In genomic region chr9:78022187-78022945, GRCm38 (mm10) we compare ENCODE assay signal across 9 mouse cellular contexts. TPM values are rescaled to one million over a fixed set of nuclear protein-coding genes. Genes with fewer than 3 reads are reported as not detected.
DNase-seq lines count a peak whose midpoint lies in the region; ATAC-seq and TF ChIP-seq lines count a peak whose summit lies in the region.
"Had no signal": no experiment of that assay in that cellular context is flagged by ENCODE, and none has a peak within 500 bp of the region (broad histone marks: within the 10 kb centered on the region; RNA-seq: fewer than 3 reads in every experiment).

No protein-coding gene starts in this region.

- no peak overlapping the region for H3K9ac ChIP-seq in heart, embryonic 12.5 days
- H3K9ac ChIP-seq in liver, embryonic 14.5 days (replicated peaks) = no peak overlapping the region
- H3K9ac ChIP-seq in stomach, postnatal 0 days (ENCODE audit: low read length) = no peak overlapping the region
- H3K9ac ChIP-seq: hindbrain, embryonic 15.5 days had no signal

- DNase-seq in gastrocnemius, adult 2 months = peak; percentile 30
- DNase-seq in gastrocnemius, adult 8-10 months (ENCODE audit: low spot score in 2 of 2) = no peak
- DNase-seq in liver, embryonic 14.5 days (ENCODE audit: low read depth in 3 of 3, low spot score in 3 of 3) = no peak
- peak; percentile 77 for DNase-seq in stomach, postnatal 0 days (ENCODE audit: low spot score)
- DNase-seq in left cerebral cortex, postnatal 4 days = no peak
- no peak for DNase-seq in right cerebral cortex, postnatal 10 days (ENCODE audit: low spot score in 2 of 2)

- no peaks in the 10 kb centered on the region for H3K36me3 ChIP-seq in heart, embryonic 12.5 days
- no peaks in the 10 kb centered on the region for H3K36me3 ChIP-seq in liver, embryonic 14.5 days (replicated peaks; ENCODE audit: control insufficient read depth, insufficient read depth, low read depth)
- no peaks in the 10 kb centered on the region for H3K36me3 ChIP-seq in stomach, postnatal 0 days (ENCODE audit: control insufficient read depth, insufficient read depth, low read length)
- H3K36me3 ChIP-seq: hindbrain, embryonic 15.5 days had no signal

- intact Hi-C loops in gastrocnemius, adult 2 months (cut with DNase I) = loop anchor here (10.0 kb wide), 1 partner anchor 428 kb away; no protein-coding TSS in a partner anchor
- intact Hi-C loops in left cerebral cortex, postnatal 4 days (cut with DNase I) = no loop called here

- H3K4me2 ChIP-seq in heart, embryonic 12.5 days = no peak overlapping the region
- no peak overlapping the region; the same call in 1 of the 2 replicates for H3K4me2 ChIP-seq in liver, embryonic 14.5 days (ENCODE audit: low read depth)
- H3K4me2 ChIP-seq in stomach, postnatal 0 days (replicated peaks; ENCODE audit: low read depth) = 0 out of 2 replicates have a peak overlapping the region, but pooled peaks have one; percentile 20
- H3K4me2 ChIP-seq: hindbrain, embryonic 15.5 days had no signal

- TF ChIP-seq CTCF in gastrocnemius, adult 2 months (IDR thresholded peaks at IDR 0.05) = no peak
- TF ChIP-seq CTCF in liver, embryonic 14.5 days (IDR thresholded peaks at IDR 0.05; ENCODE audit: low read depth) = no peak
- TF ChIP-seq CTCF in stomach, postnatal 0 days (IDR thresholded peaks at IDR 0.05; ENCODE audit: low read depth) = no peak

- H3K4me3 ChIP-seq in gastrocnemius, adult 2 months = no peak overlapping the region
- H3K4me3 ChIP-seq in heart, embryonic 12.5 days = no peak overlapping the region
- H3K4me3 ChIP-seq in liver, embryonic 14.5 days (ENCODE audit: insufficient read depth in 1 of 2, low read depth in 2 of 2, low read length in 2 of 2) = no peak overlapping the region
- H3K4me3 ChIP-seq in stomach, postnatal 0 days (ENCODE audit: low read depth, low read length) = no peak overlapping the region
- H3K4me3 ChIP-seq: hindbrain, embryonic 15.5 days had no signal

- 59% methylated on average over 8 of the region's 8 CpGs for WGBS in heart, embryonic 12.5 days
- 50% methylated on average over 8 of the region's 8 CpGs for WGBS in liver, embryonic 14.5 days (ENCODE audit: insufficient replicate concordance)
- 38% methylated on average over 8 of the region's 8 CpGs for WGBS in stomach, postnatal 0 days

- no peaks in the 10 kb centered on the region for H3K27me3 ChIP-seq in heart, embryonic 12.5 days (replicated peaks)
- H3K27me3 ChIP-seq in liver, embryonic 14.5 days (ENCODE audit: control insufficient read depth, insufficient read depth, low read length) = no peaks in the 10 kb centered on the region
- no peaks in the 10 kb centered on the region for H3K27me3 ChIP-seq in stomach, postnatal 0 days (ENCODE audit: control insufficient read depth, insufficient read depth, low read length)
- H3K27me3 ChIP-seq: hindbrain, embryonic 15.5 days had no signal

- H3K4me1 ChIP-seq in heart, embryonic 12.5 days (replicated peaks) = peaks cover 24% of the 10 kb centered on the region
- H3K4me1 ChIP-seq in liver, embryonic 14.5 days (replicated peaks; ENCODE audit: control insufficient read depth in 2 of 2, insufficient read depth in 2 of 2, low read length in 1 of 2) = peaks cover 0 to 10% of the 10 kb centered on the region in 2 experiments; a peak in 2 of 4 replicates
- no peaks in the 10 kb centered on the region; the same call in none of the 2 replicates for H3K4me1 ChIP-seq in stomach, postnatal 0 days (replicated peaks; ENCODE audit: control insufficient read depth, insufficient read depth)
- H3K4me1 ChIP-seq: hindbrain, embryonic 15.5 days had no signal

- no peaks in the 10 kb centered on the region for H3K9me3 ChIP-seq in heart, embryonic 12.5 days (replicated peaks)
- H3K9me3 ChIP-seq in liver, embryonic 14.5 days (ENCODE audit: control insufficient read depth, low read length) = no peaks in the 10 kb centered on the region
- no peaks in the 10 kb centered on the region for H3K9me3 ChIP-seq in stomach, postnatal 0 days (ENCODE audit: control insufficient read depth, low read length)
- H3K9me3 ChIP-seq: hindbrain, embryonic 15.5 days had no signal

- ATAC-seq in CD4-positive, CD25-positive, alpha-beta regulatory T cell, adult 4 months = peak; percentile 42
- ATAC-seq in heart, embryonic 12.5 days (ENCODE audit: insufficient number of reproducible peaks, low FRiP score) = peak; percentile 30; the same call in 1 of the 2 replicates
- peak; percentile 31; the same call in 1 of the 2 replicates for ATAC-seq in liver, embryonic 14.5 days (ENCODE audit: insufficient read depth)
- ATAC-seq in stomach, postnatal 0 days (ENCODE audit: low FRiP score, low TSS enrichment) = peak; percentile 96

- peak overlapping the region; percentile 54 for H3K27ac ChIP-seq in gastrocnemius, adult 2 months
- peak overlapping the region; percentile 35; the same call in 1 of the 2 replicates for H3K27ac ChIP-seq in heart, embryonic 12.5 days (ENCODE audit: poor library complexity, severe bottlenecking)
- H3K27ac ChIP-seq in liver, embryonic 14.5 days = no peak overlapping the region
- H3K27ac ChIP-seq in stomach, postnatal 0 days (replicated peaks) = peak overlapping the region; percentile 76
- H3K27ac ChIP-seq: hindbrain, embryonic 15.5 days had no signal

- TF ChIP-seq EP300 in liver, embryonic 14.5 days (IDR thresholded peaks at IDR 0.05; ENCODE audit: low read depth) = no peak
- TF ChIP-seq EP300 in stomach, postnatal 0 days (optimal IDR thresholded peaks at IDR 0.05) = no peak

RNA-seq across cellular contexts. Expression of gene Gcm1, which starts 29.4 kb away (rescaled TPM):
- not detected for total RNA-seq in gastrocnemius, adult 2 months (2021)
- not detected for total RNA-seq in gastrocnemius, adult 8-10 months (2022)
- polyA plus RNA-seq in CD4-positive, CD25-positive, alpha-beta regulatory T cell, adult 4 months (2017; shearing (Covaris generic)) = not detected
- polyA plus RNA-seq in heart, embryonic 12.5 days (2016; fragmentation: Nextera tagmentation; extraction: Ambion mirVana) = not detected in 2 replicates
- not detected in 2 replicates for polyA plus RNA-seq in liver, embryonic 14.5 days (2012; rRNA removed)
- not detected in 2 replicates for polyA plus RNA-seq in liver, embryonic 14.5 days (2014; fragmentation: Nextera tagmentation; extraction: Ambion mirVana)
- polyA plus RNA-seq in stomach, postnatal 0 days (2015; fragmentation: Nextera tagmentation; extraction: Ambion mirVana) = not detected in 2 replicates
- not detected for total RNA-seq in left cerebral cortex, postnatal 4 days (2021)
- polyA plus RNA-seq: hindbrain, embryonic 15.5 days had no signal

Comparison
In these comparisons a context has a peak if more than half of its experiments do, and no peak if none do; other contexts are left out.
1. DNase-seq: peak in gastrocnemius, adult 2 months (single experiment) and stomach, postnatal 0 days (single experiment); none in gastrocnemius, adult 8-10 months (0 of 2), liver, embryonic 14.5 days (0 of 3), left cerebral cortex, postnatal 4 days (single experiment) and right cerebral cortex, postnatal 10 days (0 of 2).
2. ATAC-seq: peak in every context shown above with its lines; median percentile 96 in stomach, postnatal 0 days; 42 in CD4-positive, CD25-positive, alpha-beta regulatory T cell, adult 4 months; 31 in liver, embryonic 14.5 days; 30 in heart, embryonic 12.5 days.